Mouse (Mus musculus) olfactory bulb, adult 2 months (tissue): ENCODE results near the gene Akap10. TPM values are rescaled to one million over a fixed set of nuclear protein-coding genes. Genes with fewer than 3 reads are reported as not detected.
"Not testable (repeated sequence)": the region's sequence is repeated elsewhere in the genome, so short reads cannot be mapped to it uniquely, and the experiment has no call there.

Experiments used
- H3K27ac ChIP-seq: fragments of 200-500 bp; 2 replicates; pipeline ENCODE4 v1.5.1; 2012; ENCODE audit warnings: low read depth, low read length; ENCODE audit not compliant: insufficient read depth
- H3K4me1 ChIP-seq: fragments of 200-500 bp; 2 replicates; pipeline ENCODE4 v1.6.1; 2012; ENCODE audit warnings: low read length; ENCODE audit not compliant: control insufficient read depth, insufficient read depth
- H3K4me3 ChIP-seq: fragments of 200-500 bp; 2 replicates; pipeline ENCODE4 v1.5.1; 2012; ENCODE audit warnings: mild to moderate bottlenecking, low read depth, low read length, moderate library complexity; ENCODE audit not compliant: insufficient read depth
- CTCF ChIP-seq: fragments of 200-500 bp; IDR thresholded peaks from 2 replicates; pipeline ENCODE4 v1.5.1; 2012; ENCODE audit warnings: low read depth, mild to moderate bottlenecking, low read length, moderate library complexity; ENCODE audit not compliant: insufficient read depth
- POLR2A ChIP-seq: fragments of 200-500 bp; IDR thresholded peaks from 2 replicates; pipeline ENCODE4 v1.6.1; 2012; ENCODE audit warnings: mild to moderate bottlenecking, low read depth, low read length, moderate library complexity; ENCODE audit not compliant: insufficient read depth
- WGBS: fragments of 180-500 bp; shearing (Covaris S2); methylation state at CpG from one replicate; pipeline ENCODE4 v1.1.7; 2018; 5-methylcytosine and 5-hydroxymethylcytosine counted together
- polyA plus RNA-seq: library from polyadenylated mRNA; stranded (reverse); fragments of >200 nt; gene quantifications from 2 replicates; pipeline ENCODE4 v1.2.4, GENCODE M21; 2012; ENCODE audit warnings: low replicate concordance; ENCODE audit not compliant: missing spikeins, insufficient read depth, insufficient read length

Akap10 gene
- polyA plus RNA-seq, 1 experiment, result not detected

- no peaks in the 10 kb centered on the region for H3K4me1 ChIP-seq
- no peak overlapping the region for H3K27ac ChIP-seq
- TF ChIP-seq POLR2A, result no peak
- no peak for TF ChIP-seq CTCF
- WGBS, result 92% methylated on average over 6 of the region's 6 CpGs
- no peak overlapping the region for H3K4me3 ChIP-seq
Observed at GRCm38 (mm10) chr11:61962684-61963083, 32.6 kb upstream of the Akap10 start.

- WGBS, result 89% methylated on average over 2 of the region's 2 CpGs
- TF ChIP-seq CTCF, result no peak
- no peak for TF ChIP-seq POLR2A
- Histone ChIP-seq H3K4me1 (0 out of 2 replicates have a peak, but pooled peaks cover 3% of the 10 kb centered on the region), H3K4me3 (no peak overlapping the region), H3K27ac (no peak overlapping the region)
Observed at GRCm38 (mm10) chr11:61960096-61960495, 30.0 kb upstream of the Akap10 start.

DNA sequence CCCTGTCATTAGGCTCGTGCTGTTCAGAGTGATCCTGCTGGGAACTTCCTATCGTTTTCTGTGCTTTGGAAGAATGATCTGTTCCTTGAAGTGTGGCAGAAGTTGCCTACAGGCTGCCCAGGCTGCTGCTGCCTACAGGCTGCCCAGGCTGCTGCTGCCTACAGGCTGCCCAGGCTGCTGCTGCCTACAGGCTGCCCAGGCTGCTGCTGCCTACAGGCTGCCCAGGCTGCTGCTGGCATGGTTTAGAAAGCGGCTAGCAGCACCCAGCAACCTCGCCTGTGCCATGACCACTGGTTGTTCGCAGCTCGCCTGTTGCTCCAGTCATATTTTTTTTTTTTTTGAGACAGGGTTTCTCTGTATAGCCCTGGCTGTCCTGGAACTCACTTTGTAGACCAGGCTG, 28.7 kb upstream of the Akap10 start:
- not testable (repeated sequence) for H3K4me1 ChIP-seq, H3K27ac ChIP-seq, H3K4me3 ChIP-seq
- WGBS, result 76% methylated on average over 6 of the region's 6 CpGs

DNA sequence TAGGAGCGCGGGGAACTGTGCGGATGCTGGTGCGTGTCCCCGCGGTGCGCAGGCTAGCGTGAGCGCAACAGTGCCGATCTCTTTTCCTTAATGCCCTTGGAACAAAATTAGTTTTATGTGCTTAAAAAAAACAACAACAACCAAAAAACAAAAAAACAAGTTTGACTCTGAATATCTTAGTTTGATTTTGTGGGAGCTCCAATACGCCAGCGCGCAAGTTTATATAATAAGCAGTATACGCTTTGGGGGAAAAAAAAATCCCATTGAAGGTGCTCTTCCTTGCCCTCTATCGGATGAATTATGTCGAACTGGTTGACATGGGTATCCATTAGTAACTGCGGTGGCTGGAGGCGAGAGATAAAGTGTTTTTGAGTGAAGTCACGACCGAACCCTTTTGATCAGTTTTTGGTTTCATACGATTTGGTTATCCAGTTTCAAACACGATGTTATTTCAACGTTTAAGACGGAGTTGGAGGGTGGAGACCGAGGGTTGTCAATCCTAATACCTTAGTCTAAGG, 27.3 kb upstream of the Akap10 start:
- Histone ChIP-seq H3K4me1 (0 out of 2 replicates have a peak, but pooled peaks cover 3% of the 10 kb centered on the region), H3K4me3 (peak overlapping the region; percentile 90), H3K27ac (no peak overlapping the region)
- TF ChIP-seq POLR2A (no peak), CTCF (no peak)
- 3% methylated on average over 25 of the region's 25 CpGs for WGBS

DNA sequence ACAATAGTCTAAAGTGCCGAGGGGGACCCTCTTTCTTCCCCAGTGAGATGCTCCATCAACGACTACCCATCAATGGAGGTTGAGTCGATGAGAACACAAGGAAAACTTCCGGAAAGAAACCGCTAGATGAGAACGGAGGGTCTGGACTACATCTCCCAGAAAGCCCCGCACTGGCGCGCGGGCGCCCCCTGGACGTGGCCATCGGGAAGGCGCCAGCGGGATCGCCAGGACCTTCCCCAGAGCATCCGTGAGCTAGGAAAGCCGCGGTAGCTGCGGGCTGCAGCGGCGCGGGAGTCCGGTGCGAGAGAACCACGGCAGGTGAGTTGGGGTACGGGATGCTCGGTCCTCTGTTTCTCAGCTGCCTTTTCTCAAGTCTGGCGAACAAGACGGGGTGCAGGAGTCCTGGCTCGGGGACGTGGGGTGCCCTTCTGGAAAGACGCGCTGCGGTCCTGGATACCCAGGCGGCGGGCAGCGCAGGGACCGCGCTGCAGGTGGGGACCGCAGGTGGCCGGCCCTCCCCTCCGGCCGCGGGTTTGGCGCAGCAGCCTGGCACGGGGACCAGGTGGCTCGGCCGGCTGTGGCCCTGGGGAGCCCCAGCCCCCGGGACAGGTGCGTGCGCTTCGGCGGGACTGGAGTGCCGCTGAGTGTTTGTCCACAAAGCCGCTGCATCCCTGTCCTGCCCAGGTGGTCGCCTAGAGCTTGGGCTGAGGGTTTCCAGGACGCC, 26.7 kb upstream of the Akap10 start, which contains the start of gene Specc1:
Gene Specc1, plus strand, starts transcription at position 192 of the 724 bp plus-strand sequence.
- peak; percentile 84 for TF ChIP-seq CTCF
- peak; percentile 48 for TF ChIP-seq POLR2A
- under 1% methylated on average over 58 of the region's 58 CpGs for WGBS
- peak within 1 kb of the TSS; percentile 90 for H3K4me3 ChIP-seq
- H3K27ac ChIP-seq, result peak within 1 kb of the TSS; percentile 14; the same call in 1 of the 2 replicates
- 0 out of 2 replicates have a peak, but pooled peaks cover 3% of the 10 kb centered on the region for H3K4me1 ChIP-seq

DNA sequence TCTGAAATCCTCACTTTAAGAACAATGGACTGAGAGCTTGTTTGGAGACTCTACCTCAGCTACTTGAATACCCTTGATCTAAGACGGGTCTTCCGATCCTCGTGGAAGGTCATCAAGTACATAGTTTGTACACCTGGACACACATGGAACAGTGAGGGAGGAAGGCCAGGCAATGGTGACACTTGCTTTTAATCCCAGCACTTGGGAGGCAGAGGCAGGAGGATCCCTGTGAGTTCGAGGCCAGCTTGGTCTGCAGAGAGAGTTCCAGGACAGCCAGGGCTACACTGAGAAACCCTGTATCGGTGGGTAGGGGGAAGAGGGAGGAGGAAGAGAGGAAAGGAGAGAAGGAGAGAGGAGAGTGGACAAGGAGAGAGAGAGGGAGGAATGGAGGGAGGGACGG, 25.9 kb upstream of the Akap10 start:
- H3K27ac ChIP-seq, result no peak overlapping the region
- 86% methylated on average over 6 of the region's 6 CpGs for WGBS
- TF ChIP-seq POLR2A, result no peak
- TF ChIP-seq CTCF, result no peak
- H3K4me3 ChIP-seq, result no peak overlapping the region
- 0 out of 2 replicates have a peak, but pooled peaks cover 3% of the 10 kb centered on the region for H3K4me1 ChIP-seq

- no peak overlapping the region for H3K4me3 ChIP-seq
- WGBS, result 66% methylated on average over 6 of the region's 6 CpGs
- H3K27ac ChIP-seq, result no peak overlapping the region
- 0 out of 2 replicates have a peak, but pooled peaks cover 3% of the 10 kb centered on the region for H3K4me1 ChIP-seq
- TF ChIP-seq CTCF (no peak), POLR2A (no peak)
Observed at GRCm38 (mm10) chr11:61955136-61955535, 25.1 kb upstream of the Akap10 start.

DNA sequence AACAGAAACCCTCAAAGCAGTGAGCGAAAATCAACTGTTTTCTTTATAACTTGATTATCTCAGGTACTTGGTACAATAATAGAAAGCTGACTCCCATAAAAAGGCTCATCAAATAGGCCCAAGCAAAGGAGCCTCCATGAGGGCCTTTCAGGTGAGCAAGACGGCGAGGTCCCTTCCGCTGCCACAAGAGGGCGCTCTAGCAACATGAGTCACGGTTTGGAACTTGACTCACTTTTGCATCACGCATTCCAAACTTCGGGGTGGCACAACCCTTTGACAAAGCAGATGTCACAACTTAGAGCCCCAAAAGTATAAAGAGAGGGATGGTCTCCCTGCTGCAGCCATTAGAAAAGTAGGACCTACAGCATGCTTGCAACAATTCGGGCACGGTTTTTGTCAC, 20.6 kb upstream of the Akap10 start:
- TF ChIP-seq POLR2A (no peak), CTCF (peak; percentile 87)
- H3K4me3 ChIP-seq, result no peak overlapping the region
- 18% methylated on average over 10 of the region's 10 CpGs for WGBS
- H3K4me1 ChIP-seq, result no peaks in the 10 kb centered on the region
- no peak overlapping the region for H3K27ac ChIP-seq

GRCm38 (mm10) chr11:61949315-61949714, 19.3 kb upstream of the Akap10 start:
- TF ChIP-seq POLR2A, result no peak
- TF ChIP-seq CTCF, result no peak
- Histone ChIP-seq H3K4me3 (no peak overlapping the region), H3K4me1 (no peaks in the 10 kb centered on the region), H3K27ac (no peak overlapping the region)
- WGBS, result 3% methylated on average over 3 of the region's 3 CpGs
